Mouse (Mus musculus) cerebellum, adult 9-10 months (tissue): ENCODE measurements around the gene Iqch.
"Not testable (repeated sequence)": the region's sequence is repeated elsewhere in the genome, so short reads cannot be mapped to it uniquely, and the experiment has no call there.

Source experiments
- DNase-seq: peaks from one replicate; pipeline ENCODE4 v3.0.0; 2022

Iqch gene

DNA sequence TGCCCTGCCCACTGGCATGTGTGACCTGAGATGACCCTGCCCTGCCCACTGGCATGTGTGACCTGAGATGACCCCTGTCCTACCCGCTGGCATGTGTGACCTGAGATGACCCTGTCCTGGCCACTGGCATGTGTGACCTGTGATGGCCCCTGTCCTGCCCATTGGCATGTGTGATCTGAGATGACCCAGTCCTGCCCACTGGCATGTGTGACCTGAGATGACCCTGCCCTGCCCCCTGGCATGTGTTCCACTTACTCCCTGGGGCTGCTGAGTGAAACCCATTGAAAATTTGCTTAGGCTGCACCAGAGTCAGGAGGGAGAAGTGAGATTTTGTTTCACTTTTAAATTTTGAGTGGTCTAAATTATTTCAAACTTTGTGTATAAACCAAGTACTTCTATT lies 46.0 kb downstream of the Iqch start:
- DNase-seq: no peak

DNA sequence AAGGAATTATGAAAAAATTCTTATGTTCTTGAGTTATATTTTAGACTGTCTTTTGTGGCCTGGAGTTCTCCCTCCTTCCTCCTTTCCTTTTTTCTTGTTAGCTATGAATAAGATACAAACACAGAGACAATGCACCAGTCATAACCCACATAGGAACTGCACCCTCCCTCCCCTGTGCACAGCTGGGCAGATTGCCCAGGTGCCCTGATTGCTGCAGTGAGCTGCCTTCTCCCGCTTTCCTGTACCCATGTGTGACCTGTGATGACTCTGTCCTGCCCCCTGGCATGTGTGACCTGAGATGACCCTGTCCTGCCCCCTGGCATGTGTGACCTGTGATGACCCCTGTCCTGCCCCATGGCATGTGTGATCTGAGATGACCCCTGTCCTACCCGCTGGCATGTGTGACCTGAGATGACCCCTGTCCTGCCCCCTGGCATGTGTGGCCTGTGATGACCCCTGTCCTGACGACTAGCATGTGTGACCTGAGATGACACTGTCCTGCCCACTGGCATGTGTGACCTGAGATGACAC lies 46.8 kb downstream of the Iqch start:
- DNase-seq: no peak

DNA sequence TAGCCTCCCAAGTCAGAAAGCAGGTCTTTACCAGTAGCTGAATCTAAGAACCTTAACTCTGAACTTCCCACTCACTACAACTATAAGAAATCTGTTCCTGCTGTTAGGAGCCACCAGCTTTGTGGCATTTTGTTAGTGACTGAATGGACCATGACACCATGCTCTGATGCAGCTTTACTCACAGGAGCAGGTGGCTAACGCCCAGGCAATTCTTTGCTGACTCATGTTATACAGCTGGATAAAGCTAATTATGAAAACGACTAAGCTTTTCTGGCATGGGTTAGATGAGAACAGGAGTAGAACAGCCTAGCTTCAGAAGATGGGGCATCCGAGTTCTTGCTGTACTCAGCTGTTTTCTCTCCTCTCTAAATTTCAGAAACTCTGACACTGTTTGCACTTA lies 48.7 kb downstream of the Iqch start:
- no peak for DNase-seq

DNA sequence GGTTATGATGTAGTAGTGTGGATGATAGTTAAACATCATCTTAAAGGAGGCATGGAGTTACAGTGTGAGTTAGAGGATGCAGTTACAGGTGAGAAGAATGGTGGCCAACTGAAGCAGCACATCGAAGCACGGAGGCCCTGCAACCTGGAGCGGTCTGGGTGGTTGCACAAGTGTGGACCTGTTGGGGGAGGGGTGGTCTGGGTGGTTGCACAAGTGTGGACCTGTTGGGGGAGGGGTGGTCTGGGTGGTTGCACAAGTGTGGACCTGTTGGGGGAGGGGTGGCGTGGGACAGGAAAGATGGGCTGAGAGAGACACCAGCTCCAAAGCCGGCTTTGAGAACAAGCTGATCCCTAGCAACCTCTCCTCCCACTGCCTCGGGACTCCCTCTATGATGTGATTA lies 51.6 kb downstream of the Iqch start:
- DNase-seq: not testable (repeated sequence)

DNA sequence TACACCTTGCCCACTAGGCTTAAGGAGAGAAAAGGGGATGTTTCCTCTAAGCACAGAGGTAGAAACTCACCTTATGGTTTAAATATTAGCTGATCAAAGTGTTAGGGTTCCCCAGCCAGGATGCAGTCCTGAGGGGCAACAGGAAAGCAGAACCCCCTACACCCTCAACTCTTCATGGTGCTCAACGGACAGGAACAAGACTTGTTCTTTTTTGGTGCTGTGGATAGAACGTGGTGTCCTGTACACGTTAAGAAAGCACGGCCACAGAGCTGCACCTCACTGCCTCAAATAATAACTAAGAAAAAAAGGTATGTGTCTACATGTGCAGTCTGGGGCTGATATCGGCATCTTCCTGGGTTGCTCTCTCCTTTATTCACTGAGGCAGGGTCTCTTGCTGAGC lies 53.3 kb downstream of the Iqch start:
- no peak for DNase-seq

DNA sequence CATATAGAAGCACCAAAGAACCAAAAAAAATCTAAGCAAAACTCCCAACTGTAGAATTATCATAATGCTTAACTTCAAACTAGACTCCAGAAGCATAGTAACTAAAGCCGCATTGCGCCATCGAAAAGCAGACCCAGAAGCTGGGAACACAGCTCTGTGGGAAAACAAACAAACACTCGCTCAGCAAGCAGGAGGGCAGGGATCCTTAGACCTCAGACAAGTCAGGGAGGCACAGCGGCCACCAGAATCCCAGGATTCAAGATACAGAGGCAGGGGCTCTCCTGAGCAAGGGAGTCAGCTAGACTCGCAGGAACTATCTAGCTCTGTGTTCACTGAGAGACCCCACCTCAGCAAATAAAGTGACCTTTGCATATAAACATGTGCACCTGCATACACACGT lies 60.4 kb downstream of the Iqch start:
- DNase-seq: no peak

DNA sequence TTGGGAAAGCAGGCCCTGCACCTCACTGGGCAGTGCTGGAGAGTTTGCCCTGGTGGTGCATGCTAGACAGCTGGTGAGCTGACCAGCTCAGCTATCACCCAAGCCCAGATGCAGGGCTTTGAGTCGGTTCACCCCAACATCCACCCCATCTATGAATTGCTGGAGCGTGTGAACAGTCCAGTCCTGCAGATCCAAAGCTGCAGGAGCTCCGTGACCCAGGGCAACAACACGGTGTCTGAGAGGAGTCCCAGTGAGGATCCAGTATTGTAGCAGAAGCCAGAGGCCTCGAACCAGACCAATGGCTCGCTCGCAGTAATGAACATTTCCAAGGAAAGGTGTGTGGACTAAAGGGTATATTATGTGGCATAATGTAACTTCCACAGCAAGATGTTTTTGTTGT lies 61.0 kb downstream of the Iqch start:
- DNase-seq: no peak

DNA sequence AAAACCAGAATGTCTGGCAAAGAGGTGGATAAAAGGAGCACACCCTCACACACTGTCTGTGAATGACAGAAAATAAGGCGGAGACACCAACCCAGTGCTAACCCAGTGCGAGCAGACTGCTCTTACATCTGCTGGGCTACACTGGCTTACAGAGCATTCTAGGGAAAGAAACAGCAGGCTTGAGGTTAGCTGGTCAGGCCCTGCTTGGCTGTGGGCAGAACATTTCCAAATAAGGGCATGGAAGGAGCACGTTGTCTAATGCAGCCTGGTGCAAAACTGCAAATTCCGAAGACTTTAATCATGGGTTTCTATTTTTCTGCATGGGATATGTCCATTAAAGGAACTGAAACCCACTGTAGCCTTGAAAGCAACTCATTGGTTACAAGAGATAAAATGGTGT lies 64.8 kb downstream of the Iqch start:
- DNase-seq: no peak

DNA sequence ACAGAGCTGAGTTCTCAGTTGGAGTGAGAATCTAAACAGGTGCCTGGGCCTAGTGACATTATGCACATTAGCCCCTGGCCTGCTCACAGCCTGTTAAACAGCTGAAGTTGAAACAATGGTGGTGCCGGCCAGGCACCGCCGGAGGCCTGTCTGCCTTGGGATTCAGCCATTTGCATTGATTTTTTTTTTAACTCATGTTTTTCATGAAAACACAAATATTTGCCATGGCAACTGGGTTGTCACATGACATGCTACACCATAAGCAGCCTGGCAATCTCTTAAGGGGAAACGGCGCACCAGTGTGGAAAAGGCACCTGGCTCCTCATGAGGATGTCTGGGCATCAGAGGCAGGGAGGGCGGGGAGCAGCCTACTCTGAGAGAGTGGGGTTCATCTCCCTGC lies 67.3 kb downstream of the Iqch start:
- no peak for DNase-seq

DNA sequence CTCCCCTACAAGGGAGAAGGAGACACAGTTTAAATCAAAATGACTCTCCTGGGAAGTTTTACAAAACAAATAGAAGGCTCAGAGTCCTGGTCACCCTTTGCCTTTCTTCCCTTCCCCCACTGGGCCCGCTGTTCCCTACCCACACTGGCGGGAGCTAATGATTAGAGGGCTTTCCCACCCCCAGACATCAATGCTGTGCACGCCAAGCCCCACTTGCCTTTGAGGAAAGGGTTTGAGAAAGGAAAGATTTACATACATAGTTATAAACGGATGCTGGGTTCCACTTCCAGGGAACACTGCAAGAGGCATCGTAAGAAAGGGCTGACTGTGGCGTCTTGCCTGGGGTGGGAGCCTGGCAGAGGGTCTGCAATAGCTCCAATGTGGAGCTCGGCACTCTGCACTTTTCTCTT lies 67.9 kb downstream of the Iqch start:
- no peak for DNase-seq

DNA sequence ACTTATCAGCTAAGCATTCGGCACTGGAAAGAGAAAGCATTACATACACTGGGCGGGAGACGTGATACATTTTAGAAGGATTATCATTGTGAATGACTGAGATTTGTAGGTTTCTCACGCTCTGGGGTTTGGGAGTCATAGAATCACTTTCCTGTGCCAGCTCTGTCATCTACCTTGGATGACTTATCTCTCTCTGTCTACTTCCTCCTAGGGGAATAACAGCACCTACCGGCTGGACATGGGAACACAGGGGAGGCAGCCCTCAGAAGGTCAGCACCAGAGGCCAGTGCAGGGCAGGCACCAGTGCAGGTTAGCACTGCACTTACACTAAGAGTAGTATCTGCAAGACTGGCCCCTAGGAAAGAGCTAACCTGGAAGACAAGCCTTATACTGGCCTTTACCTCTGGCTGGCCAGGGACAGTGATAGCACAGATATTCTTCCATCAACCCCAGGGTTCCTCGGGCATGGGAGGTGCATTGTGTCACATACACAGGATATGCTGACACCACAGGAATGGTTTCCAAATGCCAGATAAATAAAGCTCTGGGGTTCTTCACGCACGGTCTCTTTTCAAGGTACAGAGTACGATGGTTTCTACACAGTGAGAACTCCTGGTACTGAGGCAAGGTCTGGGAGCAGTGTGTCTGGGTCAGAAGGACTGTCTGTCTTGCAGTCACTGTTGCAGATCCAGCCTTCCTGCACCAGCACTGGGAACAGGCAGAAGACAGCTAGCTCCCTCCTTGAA lies 69.2 kb downstream of the Iqch start:
- DNase-seq: no peak

DNA sequence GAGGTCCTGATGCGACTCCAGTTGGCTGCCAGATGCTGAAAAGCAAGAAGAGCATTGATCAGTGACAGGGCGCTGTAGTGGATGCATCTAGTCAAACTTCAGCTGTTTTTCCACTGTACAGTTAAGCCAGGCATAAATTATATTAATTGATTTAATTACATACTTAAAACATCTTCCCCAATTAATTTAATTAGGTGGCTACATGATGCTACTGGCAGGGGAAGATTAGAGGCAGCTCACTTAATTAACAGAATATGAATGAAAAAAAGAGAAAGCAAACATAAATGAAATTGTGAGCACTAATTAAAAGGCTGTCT lies 78.4 kb downstream of the Iqch start:
- no peak for DNase-seq

DNA sequence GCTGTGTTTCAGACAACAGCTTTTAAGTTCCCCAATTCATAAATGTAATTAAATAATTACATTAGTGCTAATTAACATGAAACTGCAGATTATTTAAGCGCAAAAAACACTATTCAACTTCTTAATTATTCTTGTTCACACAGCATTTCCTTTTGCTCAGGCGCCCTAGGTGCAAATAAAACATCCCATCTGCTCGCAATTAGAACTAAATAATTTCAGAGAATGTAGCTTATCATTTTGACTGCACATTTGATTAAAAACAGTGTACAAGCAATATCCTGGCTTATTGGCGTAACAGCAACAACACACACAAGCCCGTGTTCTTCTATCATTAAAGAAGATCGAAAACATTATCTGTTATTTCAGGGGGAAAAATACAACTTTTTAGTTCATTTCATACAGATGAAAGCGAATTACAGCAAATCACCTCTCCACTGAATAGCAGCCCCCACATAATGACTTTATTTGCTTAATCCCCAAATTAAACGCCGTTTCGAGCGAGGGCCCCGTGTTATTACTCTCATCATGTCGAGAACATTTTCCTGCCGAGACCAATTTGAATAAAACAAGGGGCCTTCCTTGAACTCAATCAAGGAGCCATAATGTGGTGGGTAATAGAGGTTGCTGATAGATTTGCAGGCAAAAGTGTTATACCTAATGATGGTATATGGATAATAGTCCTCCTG lies 78.9 kb downstream of the Iqch start:
- no peak for DNase-seq

DNA sequence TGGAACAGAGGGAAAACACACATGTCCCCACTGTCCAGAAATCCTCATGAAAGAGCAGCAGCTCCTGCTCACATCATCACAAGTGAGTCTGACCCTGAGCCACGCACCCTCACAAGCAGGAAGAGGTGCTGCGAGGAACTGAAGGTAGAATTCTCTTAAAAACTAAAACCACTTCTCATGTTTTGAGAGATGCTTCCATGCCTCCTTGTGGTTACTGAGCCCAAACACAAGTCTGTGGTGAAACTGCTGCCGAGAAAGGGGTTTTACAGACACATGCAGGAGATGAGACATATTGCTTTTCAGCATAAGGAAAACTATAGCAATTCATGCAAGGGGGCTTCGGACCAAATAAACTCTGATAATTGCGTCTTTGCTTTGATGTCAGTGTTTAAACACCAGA lies 89.4 kb downstream of the Iqch start:
- DNase-seq: no peak

DNA sequence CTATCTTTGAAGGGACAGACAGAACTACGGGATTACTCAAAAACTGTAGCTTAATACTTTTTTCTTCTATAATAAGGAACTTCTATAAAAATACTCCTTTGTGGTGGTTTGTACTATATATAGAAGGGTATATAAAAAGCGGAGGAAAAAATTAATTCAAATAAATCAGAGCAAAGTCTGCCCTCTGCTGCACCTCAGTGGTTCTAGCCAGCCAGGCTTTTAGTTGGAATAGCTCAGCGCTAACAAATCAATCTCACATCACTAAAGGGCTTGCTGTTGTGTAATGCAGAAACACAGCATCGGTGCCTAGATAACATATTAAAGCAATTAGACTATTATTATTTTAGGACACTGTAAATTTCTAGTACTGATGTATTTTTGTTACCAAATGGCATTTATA lies 91.3 kb downstream of the Iqch start:
- no peak for DNase-seq

DNA sequence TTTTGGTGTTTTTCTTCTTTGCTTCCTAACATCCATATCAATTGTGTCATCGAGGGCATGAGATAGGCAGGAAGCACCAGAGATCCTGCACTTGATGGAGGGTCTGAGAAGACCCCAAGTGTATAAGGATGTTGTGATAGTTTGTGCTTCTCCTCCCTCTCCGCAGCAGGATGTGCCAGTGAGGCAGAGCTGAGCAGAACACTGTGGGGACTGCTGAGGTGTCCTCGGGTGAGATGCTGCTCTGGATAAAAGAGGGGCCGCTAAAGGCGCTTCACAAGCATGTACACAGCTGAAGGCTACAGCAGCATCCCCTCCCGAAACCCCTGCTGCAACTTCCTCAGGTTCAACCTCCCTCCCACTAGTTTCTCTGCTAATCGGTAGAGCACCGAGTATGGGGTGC lies 95.2 kb downstream of the Iqch start:
- DNase-seq: no peak

DNA sequence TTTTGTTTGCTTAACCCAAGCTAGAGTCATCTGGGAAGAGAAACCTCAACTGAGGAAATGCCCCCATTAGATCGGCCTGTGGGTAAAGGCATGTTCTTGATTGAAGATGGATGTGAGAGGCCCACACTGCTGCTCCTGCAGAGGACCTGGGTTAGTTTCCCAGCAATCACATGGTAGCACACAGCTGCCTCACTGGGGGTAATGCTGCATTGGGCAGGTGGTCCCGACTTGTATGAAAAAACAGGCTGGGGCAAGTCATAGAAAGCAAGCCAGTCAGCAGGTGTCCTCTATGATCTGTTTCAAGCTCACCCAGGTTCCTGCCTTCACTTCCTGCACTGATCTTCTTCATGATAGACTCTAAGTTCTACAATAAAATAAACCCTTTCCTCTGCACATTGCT lies 98.4 kb downstream of the Iqch start:
- DNase-seq: no peak

DNA sequence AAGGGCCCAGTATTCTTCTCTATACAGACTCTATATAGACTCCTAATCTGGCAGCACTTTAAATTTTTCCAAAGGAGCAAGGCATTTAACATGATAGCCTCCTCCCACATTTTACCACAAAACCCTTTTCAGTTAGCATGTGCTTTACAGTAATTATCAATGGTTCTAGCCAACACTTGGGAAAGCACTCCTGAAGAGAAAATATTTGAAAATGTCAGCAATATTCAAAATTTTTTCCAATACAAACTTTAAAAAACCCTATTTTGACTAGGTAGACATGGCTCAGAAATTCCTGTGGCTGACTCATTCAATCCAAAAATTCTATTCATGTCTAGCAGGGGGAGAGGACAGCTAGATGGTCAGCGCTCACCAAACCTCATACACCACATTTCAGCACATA lies 100.8 kb downstream of the Iqch start:
- no peak for DNase-seq

DNA sequence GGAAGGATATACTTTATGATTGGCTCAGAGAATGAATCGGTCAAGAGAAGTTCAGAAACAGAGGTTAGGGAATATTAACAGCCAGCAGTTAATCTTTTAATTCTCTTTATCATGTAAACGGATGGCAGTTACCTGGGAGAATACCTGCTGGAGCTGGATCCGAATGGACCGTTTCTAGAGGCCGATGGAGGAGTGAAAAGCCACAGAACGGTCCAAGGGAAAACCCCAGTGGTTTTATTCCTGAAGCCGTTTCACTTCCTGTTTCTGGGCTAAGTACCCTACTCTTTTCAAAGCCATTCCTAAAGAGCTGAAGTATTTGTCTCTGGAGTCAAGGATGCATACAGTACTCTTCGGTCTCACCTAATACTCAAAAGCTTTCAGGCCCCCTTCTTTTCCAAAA lies 102.4 kb downstream of the Iqch start:
- no peak for DNase-seq

DNA sequence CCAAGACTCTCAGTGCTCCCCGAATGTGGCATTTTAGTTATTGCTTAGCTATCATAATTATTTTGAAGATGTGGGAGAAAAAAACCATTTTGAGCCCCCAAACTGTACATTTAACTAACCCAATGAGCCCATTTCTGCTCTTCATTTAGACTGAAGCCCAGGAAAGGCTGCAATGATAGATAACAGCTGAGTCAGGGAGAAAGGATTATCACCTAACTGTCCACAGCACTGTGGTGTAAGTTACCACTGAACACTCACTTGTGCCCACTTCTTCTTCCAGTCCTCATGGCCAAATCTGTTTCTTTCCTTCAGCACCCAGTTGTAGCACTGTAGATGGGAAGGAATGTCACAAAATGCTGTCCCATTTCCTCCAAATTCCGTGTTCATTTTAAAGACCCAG lies 106.5 kb downstream of the Iqch start:
- no peak for DNase-seq

DNA sequence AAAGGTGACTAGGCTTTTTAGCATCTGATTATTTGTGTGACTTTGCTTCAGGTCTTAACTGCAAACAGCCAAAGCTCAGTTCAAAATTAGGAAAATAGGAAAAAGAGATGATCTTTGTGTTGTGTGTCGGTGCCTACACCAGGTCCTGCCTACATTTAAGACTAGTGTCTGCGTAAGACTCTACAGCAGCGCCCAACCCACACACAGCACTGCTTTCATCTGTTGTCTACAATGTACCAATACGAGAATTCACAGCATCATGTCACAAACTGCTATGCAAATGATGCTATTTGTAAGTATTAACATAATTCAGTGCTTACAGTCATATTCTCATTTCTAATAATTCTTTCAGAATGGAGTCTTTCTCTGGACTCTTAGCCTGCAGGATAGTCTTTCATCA lies 108.5 kb downstream of the Iqch start:
- DNase-seq: no peak

DNA sequence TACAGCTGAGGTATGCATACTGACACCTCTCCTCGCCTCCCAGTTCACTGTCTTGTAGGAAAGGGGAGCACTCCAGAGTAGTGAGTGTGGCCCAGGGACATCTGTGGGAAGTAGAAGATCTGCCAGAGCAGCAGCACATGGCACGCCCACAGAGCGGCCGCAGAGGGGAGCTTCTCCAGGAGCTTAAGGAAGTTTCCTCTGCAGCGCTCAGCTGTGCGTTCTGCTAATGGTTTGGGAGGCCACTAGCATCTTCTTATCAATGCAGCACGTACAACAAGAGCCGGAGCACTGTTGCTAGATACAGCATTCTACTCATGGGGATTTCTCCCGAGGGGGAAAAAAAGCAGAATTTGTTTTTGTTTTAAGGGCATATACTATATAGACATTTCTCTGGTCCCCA lies 110.0 kb downstream of the Iqch start:
- DNase-seq: no peak

DNA sequence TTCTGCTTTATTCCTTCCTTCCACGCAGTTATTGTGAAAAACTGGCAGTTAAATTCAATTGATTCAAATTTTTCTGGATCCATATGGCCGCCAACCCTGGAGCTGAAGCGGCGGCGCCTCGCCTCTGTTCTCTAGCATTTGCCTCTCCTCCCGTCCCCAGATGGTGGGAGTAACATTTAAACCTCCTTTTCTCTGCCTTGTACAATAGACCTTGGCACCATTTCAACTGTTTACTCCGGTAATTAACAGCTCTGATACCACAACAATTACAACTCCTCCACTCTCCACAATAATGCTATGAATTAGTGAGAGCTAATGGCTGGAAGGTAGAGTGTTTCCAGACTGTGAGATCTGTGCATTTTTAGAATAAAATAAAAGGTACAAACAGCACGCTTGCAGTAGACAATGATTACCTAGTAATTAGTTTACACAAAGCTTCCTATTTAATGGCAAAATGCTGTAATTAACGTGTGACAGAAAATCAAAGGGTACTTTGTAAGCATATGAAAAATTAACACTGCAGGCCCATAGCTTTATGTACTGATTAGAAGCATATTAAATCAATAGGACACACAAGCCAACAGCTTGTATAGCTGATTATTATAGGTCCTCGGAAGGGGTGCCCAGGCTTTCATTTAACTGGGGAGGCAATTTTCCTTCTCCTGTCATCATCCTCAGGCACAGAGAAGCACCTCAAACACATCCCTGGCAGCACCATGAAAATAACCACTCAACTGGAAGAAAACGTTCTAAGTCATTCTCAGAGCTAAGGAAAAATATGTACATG lies 111.6 kb downstream of the Iqch start:
- no peak for DNase-seq

DNA sequence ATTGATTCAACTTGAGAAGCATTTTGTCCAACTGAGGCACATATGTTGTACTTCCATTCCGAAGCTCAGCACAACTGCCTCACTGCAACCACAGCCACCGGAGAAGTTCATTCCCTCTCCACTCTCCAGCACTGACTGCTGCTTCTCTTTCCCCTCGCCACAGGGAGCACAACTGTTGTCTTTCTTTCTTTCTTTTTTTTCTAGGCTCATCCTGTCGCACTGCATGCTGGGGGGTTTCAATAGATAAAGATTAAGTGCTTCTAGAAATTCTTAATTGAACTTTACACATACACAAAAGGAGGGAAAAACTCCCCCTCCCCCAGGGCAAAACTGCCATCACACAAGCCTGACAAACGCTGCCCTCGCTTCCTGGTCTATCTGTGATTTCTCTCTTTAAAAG lies 113.1 kb downstream of the Iqch start:
- DNase-seq: no peak
